Mouse (Mus musculus) ovary, postnatal 14 days (tissue): Measurements from ENCODE around the gene Ccn1.

Experiments
- DNase-seq: peaks from one replicate; pipeline ENCODE4 v3.0.0; 2022; ENCODE audit warnings: low spot score

Gene Ccn1

DNA sequence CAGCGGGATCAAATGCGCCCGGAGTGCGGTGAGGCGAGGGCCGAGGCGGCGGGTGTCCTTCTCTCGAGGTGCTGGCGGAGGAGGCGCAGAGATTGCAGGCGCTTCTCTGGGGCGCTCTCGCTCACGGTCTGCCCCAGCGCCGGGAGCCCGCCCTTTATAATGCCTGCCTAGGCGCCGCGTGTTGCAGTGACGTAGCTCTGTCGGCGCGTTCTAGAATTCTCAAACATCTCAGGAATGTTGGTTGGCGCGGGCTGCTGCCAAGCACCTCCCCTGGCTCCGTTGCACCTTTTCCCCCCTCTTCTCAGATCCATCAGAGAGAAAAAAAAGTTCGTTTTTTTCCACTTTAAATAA lies at the start of gene Ccn1:
Gene Ccn1 (minus strand): TSS at position 130 of the 351 bp plus-strand sequence.
- DNase-seq, result peak; percentile 60

DNA sequence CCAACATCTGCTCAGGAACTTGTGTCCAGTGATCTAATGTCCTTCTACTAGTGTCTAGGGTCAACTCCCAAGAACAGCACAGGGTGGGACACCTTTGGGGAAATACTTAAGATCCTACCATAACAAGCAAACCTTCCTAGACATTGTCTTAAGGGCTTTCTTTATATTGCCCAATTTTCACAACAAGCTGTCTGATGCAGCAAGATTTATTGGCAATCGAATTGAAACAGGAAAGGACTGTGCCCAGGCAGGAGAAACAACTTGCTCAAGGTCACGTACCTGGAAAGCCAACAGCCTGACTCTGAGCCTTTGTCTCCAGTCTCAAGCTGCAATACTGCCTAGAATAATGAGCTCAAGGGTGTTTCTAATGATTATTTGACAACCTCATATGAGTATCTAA lies 43.6 kb upstream of the Ccn1 start:
- DNase-seq, result no peak

DNA sequence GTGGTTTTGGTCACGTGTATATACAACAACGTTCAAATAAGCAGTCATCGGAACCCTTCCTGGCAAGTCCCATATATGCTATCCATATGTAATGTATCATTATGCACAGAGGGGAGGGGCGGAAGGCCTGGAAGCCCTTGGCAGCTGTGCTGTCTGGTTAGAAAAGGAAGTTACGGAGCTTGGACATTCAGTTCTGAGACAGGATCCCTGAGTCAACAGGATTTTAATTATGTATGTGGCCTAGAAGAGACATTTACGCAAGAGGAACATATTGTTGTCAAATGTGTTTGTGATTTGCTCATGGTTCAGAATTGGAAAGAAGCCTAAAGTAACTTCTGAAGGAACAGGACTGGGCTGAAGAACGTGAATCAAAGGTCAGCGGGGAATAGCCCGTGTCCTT lies 42.3 kb upstream of the Ccn1 start:
- DNase-seq, result no peak

DNA sequence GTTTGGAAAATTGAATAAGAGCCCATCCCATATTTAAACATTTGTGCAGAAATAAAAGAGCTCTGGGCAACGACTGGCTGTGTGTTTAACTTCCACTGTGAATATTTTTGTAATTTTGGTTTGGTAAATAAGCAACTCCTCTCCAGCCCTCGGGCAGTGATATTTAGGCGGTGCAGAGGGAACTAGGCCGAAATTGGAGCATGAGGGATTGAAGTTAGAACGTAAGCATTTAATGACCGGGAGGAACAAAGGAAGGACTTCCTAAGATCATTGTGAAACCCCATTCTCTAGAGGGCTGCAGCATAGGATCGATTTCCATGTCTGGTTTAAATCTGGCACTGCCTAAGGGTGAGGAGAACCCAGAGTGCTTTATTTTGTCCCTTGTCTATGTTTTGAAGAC lies 41.6 kb upstream of the Ccn1 start:
- DNase-seq, result no peak

DNA sequence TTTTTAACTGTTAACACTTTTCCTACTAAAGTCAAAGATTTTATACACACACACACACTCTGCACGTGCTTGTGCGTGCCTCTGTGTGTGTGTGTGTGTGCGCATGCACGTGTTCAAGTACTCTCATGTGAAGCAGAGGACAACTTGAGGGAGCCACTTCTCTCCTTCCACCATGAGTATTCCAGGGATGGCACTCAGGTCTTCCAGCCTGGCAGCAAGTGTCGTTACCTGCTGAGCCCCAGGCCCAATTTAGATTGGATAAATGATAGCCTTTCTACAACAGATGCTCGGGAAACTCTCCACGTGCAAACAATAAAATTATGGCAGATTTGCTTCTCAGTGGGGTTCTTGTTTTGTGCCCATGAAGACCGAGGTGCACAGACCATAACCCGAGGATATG lies 39.5 kb upstream of the Ccn1 start:
- no peak for DNase-seq

DNA sequence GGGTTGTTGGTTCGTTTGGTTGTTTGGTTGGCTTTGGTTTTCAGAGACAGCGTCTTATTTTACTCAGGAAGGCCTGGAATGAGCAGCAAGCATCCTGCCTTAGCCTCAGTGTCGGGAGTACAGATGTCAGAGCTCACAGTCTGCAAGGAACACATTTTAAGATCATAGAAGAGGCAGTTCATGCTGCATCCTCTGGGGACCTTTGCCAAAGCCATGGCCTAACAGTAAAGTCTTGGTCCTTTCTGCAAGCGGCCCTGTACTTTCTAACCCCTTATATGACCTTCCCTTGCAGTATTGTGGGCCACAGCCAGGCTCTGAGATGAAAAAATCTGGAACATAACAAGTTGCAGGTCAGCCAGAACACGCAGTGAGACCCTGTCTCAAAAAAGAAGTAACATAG lies 38.1 kb upstream of the Ccn1 start:
- DNase-seq, result no peak

DNA sequence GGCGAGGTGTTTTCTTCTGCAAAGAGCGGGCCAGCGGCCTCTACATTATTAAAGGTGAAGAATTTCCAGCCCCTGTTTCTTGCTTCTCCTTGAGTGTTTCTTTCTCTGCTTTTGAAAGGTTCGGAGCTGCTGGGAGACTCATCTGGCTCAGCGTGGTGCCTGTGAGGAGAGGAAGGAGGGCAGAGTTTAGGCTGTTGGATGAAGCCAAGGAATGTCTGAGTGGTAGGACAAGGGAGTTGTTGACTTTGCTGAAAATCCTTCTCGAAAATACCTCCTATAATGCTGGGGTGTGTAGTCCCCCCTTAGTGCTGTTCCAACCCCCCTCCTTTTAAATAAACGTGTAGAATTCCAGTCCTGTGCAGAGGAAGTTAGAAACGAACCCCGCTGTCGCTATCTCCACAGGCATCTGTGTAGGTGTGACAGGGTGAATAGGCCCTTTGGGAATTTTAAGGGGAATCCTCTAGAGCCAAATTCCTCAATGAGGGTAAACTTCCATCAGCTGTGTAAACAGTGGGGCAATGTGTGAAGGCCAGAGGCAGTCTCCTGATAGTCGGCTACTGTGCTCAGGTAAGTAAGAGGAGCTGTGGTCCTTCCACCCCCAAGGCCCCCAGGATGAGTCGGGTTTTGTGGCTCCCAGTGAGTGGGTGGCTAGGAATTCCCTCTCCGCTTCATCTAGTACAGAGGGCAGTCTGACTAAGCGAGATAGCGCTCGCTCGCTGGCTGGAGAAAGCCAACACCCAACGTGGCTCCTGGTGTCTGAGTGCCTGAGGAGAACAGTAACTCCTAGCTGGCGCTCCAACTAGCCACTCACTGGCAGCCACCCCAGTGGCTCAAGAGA lies 35.0 kb upstream of the Ccn1 start:
- DNase-seq, result no peak

DNA sequence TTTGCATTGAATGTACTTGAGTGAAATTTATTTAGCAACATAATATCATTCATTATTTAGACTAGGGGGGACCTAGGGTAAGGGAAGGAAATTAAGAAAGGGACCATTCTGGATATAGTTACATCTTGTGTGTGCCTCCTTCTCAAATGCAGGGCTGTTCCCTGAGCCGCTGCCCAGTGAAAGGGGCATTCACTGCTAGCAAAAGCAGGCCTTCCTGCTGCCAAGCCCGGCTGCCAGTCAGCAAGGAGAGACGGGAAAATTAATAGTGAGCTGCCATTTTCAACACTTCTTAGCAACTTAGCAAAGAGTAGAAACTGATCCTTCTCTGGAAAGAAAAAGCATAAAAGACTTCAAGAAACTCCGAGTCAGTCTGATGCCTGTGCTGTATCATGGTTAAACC lies 34.4 kb upstream of the Ccn1 start:
- no peak for DNase-seq

DNA sequence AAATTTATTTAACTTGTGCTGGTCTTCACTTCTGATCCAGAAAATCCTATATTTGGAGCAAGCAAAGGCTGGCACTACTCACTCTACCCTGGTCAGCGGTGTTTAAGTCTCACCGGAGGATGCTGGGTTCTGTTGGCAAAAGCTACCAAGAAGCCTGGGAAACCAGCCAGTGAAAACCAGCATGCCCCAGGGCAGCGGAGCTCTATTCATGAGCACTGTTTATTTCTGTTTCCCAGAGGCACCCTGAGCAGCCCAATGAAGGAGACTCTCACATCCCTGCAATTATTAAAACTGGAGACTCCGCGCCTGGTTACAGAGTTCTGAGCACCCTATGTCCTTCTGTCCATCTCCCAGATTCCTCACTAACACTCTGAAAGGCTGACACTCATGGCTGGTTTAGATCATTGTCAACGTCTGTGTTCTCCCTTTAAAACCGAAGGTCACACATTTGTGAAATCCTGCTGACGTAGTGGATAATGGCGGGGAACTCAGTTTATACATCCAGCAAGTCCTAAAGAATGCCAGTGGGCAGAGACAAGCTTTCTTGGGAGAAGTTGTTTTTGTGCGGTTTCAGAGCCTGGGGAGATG lies 31.7 kb upstream of the Ccn1 start:
- DNase-seq, result no peak

DNA sequence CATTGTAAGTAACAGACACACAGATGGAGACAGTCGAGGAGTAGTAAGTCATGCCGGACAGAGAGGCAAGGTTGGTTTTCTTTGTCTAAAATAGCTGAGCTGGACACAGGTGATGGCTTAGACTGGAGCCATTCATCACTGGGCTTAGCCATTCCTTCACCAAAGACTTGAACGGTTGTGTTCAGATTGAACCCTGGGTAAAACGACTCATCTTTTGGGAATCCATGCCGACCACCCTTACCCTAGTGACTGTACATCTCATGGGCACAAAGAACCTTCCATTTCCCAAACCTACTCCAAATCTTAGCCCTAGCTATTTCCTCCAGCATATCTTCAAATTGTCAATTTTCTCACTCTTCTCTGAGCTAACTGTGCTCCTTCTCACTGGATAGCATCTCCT lies 30.9 kb upstream of the Ccn1 start:
- no peak for DNase-seq

DNA sequence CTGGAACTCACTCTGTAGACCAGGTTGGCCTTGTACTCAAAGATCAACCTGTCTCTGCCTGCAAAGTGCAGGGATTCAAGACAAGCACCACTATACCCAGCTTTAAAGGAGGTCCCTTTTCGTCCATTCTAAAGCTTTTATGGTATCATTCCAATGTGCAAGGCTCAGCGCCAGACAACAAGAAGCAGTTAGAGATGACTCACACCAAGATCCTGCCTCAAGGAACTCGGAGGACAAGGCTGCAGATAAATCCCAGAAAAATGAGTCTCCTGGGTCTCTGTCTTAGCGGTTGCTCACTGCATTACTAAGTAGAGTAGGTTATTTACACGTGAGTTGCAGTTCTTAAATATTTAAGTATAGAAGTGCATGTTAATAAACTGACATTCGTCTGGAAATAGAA lies 26.4 kb upstream of the Ccn1 start:
- no peak for DNase-seq

DNA sequence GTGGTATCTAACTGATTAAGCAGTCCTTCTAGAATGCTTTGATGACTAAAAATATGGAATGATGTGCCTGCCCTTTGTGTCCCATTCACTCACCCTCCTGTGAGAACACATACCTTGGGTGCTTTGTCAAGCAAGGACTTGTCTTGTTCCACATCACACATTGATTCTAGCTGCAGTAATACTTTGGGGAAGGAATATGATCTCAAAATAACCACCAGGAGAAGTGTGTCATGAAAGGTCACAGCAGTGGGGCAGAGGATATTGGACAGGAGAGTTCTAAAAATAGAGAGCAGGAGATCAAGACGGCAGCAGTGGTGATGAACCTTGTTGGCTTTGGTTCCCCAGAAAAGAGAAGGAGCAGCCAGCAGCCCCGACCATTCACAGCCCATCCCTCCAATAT lies 25.0 kb upstream of the Ccn1 start:
- DNase-seq, result no peak

DNA sequence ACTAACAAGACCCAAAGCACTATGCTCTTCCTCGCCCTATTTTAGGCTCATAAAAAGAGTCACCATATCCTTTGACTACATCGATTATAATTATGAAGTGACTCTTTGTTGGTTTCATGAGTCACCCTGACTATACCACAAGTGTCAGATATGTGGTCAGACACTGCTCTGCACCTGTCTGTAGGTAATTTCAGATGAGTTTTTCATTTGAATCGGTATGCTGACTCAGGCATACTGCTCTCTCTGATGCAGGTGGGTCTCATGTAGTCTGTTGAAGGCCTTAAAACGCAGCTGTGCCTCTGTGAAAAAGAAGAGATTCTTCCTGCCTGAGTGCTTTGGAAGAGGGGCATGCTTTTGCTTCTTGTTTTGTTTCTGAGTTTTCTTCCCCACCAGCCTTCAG lies 16.6 kb upstream of the Ccn1 start:
- DNase-seq, result no peak

DNA sequence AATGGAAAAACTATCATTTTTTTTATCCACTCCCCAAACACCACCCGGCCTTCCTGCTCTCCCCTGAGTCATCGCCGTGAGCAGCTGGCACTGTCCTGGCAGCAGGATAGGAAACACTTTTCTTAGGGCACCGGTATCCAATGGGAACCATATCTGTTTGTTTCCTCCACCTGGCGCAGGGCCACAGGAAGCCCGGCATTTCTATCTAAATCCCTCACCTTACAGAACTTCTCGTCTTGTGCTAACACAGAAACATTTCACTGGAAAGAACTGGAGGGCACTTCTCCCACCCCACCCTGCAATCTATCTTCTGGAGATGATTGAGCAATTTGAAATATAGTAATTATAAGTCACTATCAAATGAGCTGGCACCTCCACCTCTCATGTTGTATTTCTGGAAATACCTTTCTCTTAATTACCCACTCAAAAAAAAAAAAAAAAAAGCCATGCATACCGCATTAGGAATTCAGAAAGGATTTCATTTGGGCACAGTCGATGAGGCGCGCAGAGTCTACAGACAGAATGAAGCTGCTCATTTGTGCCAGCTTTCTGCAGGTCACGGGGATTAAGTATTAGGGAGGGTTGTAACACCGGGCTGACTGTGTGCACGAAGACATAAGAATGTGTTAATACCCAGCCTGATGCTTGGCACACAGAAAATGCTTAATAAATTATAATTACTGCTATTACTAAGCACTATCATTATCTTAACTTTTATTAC lies 7.4 kb upstream of the Ccn1 start:
- DNase-seq, result no peak

DNA sequence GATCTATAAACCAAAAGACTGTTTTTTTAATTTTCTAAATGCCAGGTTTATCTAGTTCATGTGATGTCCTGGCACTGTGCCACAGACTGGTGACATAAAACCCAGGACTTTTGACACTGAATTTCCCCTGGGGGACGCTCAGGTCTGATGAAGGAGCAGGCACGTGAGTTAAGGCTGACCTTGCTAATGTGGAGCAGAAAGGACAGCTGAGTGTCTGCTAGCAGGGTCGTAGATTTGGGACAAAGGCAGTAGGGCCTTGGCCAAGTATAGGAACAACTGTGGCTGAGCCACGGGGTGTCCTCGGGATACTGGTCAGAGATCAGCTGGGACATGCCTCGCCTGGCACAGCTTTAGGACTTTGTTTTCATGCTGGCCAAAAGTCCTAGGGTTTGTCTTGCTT lies 5.2 kb upstream of the Ccn1 start:
- no peak for DNase-seq

DNA sequence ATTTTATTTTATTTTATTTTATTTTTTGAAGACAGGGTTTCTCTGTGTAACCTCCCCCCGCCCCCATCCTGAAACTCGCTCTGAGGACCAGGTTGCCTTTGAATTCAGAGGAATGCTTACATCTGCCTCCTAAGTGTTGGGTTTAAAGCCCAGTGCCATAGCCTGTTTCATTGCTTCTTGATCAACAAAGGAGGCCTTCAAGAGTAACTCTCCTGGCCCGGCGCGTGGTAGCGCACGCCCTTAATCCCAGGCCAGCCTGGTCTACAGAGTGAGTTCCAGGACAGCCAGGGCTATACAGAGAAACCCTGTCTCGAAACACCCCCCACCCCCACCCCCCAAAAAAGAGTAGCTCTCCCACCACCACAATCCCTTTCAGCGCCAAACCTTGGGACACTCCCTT lies 4.2 kb upstream of the Ccn1 start:
- no peak for DNase-seq

DNA sequence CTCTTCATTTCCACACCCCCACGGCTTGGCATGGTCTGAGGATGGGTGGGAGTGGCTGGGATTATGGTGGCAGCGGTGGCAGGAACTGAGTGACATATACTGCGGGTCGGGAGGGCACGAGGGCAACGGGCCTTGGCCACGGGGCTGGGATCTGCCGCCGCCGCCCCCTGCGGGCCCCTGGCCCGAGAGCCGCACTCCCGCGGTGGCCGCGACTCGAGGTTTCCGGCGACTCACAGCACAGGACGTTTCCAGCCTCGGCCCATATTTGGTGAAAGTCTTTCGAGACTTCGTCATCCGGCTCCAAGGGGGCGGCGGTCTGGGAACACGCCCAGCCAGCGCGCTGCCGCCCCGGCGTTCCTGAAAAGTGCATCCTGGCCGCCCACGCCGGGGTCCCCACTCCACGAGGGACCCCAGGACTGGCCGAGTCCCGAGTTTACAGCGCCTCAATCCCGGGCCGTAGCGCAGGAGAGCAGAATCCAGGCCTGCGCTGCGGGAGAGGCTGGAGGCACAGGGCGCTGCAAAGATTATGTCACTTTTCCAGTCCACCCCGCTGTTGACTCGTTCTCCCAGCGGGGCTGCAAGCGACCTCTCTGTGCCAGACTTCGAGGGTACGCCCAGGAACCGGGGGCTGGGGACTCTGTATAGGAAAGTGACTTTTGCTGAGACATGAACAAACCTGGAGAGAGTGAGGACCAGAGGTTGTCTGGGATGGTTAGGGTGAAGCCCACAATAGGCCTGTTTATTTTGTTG lies 3.6 kb upstream of the Ccn1 start:
- peak; percentile 52 for DNase-seq

DNA sequence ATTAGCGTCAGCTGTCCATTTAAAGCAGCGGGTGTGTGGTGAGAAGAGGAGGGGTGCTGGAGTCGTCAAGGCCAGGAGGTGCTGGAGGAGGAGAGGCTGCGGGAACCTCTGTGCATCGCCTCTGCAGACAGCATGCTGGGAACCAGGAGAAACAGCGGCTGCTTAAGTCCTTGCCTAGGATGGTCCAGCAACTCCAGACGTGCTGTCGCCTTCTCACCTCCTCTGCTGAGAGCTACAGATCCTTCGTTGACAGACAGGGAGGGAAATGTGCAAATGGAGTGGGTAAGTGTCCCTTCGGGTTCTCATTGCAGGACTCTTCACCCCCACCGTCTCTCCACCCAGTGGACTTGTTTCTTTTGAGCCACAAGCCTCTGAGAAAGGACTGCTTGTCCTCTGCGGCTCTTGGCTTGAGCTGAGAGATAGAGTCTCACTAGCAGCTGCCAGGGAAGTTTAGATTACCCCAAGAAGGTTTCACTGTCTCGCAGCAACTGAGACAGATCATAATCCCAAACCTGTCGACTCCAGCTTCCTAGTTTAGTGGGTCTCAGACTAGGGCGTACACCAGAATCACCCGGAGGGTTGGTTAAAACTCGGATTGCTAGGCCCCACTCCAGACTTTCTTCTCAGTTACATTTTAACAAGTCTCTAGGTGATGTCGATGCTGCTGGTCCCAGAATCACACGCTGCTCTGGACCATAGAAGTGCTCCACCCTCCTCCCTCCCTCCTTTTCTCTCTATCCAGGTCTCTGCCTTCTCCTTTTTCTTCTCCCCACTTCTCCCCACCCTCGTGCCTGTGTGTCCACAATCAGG lies 2.7 kb upstream of the Ccn1 start:
- no peak for DNase-seq

DNA sequence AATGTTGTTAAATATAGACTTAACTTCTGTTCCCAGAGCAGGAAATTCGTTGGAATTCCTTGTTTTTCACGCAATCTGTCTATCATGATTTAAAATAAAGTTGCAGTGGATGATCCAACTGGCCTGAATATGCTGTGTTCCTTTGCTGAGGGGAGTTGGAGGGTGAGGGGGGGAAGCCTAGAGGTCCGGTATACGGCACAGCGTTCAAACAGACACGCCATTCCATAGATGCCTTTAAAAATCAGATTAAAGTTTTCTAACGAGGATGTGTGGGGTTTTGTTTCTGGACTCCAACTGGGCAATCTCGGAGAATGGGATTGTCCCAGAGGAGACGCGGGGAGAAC lies 2.2 kb upstream of the Ccn1 start:
- DNase-seq, result no peak

DNA sequence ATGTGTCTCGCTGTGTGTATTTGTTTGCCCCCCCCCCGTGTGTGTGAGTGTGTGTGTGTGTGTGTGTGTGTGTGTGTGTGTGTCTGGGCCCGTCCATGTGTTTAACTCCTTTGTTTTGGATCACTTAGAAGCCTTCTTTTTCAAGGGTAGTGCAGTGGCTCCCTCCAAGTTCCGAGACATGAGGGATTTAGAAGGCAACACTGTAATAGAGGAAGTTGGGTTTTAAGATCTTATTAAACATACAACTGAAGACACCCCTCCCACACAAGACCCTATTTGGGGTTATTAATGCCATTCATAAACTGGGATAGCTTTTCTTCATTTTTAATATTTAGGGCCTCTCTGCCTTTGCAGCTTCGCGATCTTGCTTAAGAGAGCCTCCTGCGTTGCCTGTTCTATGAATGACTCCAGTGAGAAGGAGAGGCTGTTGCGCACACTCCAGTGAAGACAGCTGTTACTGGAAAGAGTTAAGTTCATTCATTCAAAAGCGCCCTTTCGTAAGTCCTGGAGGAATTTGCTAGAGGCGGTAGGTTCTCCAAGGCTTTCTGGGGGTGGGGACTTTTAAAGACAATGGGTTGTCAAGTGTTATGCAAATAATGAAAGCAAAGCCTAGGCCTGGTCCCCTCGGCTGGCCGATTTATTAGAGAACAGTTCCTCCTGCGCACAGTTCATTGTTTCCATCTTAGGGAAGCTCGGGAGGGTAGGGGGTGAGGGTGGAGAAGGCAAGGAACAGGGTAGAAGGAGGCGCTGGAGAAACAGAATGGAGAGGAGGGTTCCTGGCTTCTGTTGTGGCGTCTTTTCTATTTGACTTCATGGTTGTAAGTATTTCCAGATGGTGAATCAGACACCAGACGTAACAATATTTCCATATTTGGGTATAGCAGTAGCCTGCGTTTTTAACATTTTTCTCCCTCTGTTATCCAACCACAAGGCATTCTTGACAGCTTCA lies 1.5 kb upstream of the Ccn1 start:
- no peak for DNase-seq
